Mouse (Mus musculus) forebrain, postnatal 0 days (tissue): ENCODE results near the gene Focad. TPM values are rescaled to one million over a fixed set of nuclear protein-coding genes. Genes with fewer than 3 reads are reported as not detected.

Experiments used
- ATAC-seq: fragments of 200-750 bp; cut with Nextera tagmentation; 2 replicates; pipeline ENCODE4 v1.8.0; 2017; ENCODE audit warnings: mild to moderate bottlenecking, moderate library complexity
- DNase-seq: peaks from one replicate; pipeline ENCODE4 v3.0.0-alpha.2; 2015
- H3K27ac ChIP-seq: fragments of 300-500 bp; sonication (generic); 2 replicates; pipeline ENCODE4 v1.5.1; 2014; ENCODE audit warnings: low read depth, mild to moderate bottlenecking, antibody characterized with exemption, low read length, moderate library complexity, mixed read lengths
- H3K27me3 ChIP-seq: fragments of 300-500 bp; sonication (generic); 2 replicates; pipeline ENCODE4 v1.6.1; 2014; ENCODE audit warnings: mild to moderate bottlenecking, low read length, mixed read lengths; ENCODE audit not compliant: insufficient read depth
- H3K36me3 ChIP-seq: fragments of 300-500 bp; sonication (generic); 2 replicates; pipeline ENCODE4 v1.6.1; 2014; ENCODE audit warnings: mild to moderate bottlenecking, moderate library complexity; ENCODE audit not compliant: insufficient read depth
- H3K4me1 ChIP-seq: fragments of 300-500 bp; sonication (generic); 2 replicates; pipeline ENCODE4 v1.6.1; 2014; ENCODE audit warnings: antibody characterized with exemption; ENCODE audit not compliant: insufficient read depth
- H3K4me2 ChIP-seq: fragments of 300-500 bp; sonication (generic); 2 replicates; pipeline ENCODE4 v1.6.1; 2014; ENCODE audit warnings: low read depth, mild to moderate bottlenecking, moderate library complexity
- H3K4me3 ChIP-seq: fragments of 300-500 bp; sonication (generic); 2 replicates; pipeline ENCODE4 v1.5.1; 2014; ENCODE audit warnings: low read depth, low read length, mixed read lengths
- H3K9ac ChIP-seq: fragments of 300-500 bp; sonication (generic); 2 replicates; pipeline ENCODE4 v1.6.1; 2014; ENCODE audit warnings: mild to moderate bottlenecking
- H3K9me3 ChIP-seq: fragments of 300-500 bp; sonication (generic); 2 replicates; pipeline ENCODE4 v1.6.1; 2016; ENCODE audit warnings: low read length
- CTCF ChIP-seq: sonication (generic); IDR thresholded peaks from 2 replicates; pipeline ENCODE4 v1.5.1; 2016; ENCODE audit warnings: antibody characterized with exemption, control low read depth, low read depth
- WGBS: fragments of 180-500 bp; shearing (Covaris S2); extraction: QIAGEN DNeasy Blood & Tissue Kit; methylation state at CpG from one replicate; pipeline ENCODE4 v1.1.7; 2014; 5-methylcytosine and 5-hydroxymethylcytosine counted together
- polyA plus RNA-seq: library from polyadenylated mRNA; unstranded; fragments of >200 nt; fragmentation: Nextera tagmentation; extraction: Ambion mirVana; gene quantifications from 2 replicates; pipeline ENCODE4 v1.2.1, GENCODE M21; 2015
- total RNA-seq: library from RNA; depleted of rRNA; stranded (reverse); fragments of >200 nt; gene quantifications from 2 replicates; pipeline ENCODE4 v1.2.3, GENCODE M21; 2014

The Focad gene
- total and polyA plus RNA-seq, 2 experiments from 2014 or later, result 8.9 to 37.6 TPM

GRCm38 (mm10) chr4:88231375-88231774 lies 136.9 kb downstream of the Focad start:
- Histone ChIP-seq H3K4me1 (no peaks in the 10 kb centered on the region), H3K4me3 (no peak overlapping the region), H3K36me3 (no peaks in the 10 kb centered on the region), H3K27ac (no peak overlapping the region), H3K9me3 (no peaks in the 10 kb centered on the region), H3K9ac (no peak overlapping the region), H3K4me2 (no peak overlapping the region), H3K27me3 (no peaks in the 10 kb centered on the region)
- no peak for TF ChIP-seq CTCF
- 97% methylated on average over 3 of the region's 3 CpGs for WGBS
- DNase-seq (no peak), ATAC-seq (no peak)

- Histone ChIP-seq H3K9ac (no peak overlapping the region), H3K27ac (no peak overlapping the region), H3K4me1 (no peaks in the 10 kb centered on the region; the same call in 1 of the 2 replicates), H3K36me3 (no peaks in the 10 kb centered on the region), H3K4me2 (no peak overlapping the region), H3K4me3 (no peak overlapping the region), H3K27me3 (no peaks in the 10 kb centered on the region), H3K9me3 (no peaks in the 10 kb centered on the region)
- TF ChIP-seq CTCF, result no peak
- no peak for DNase-seq
- ATAC-seq, result no peak
- WGBS, result 80% methylated on average over 6 of the region's 6 CpGs
Measured at GRCm38 (mm10) chr4:88235941-88236340, 141.5 kb downstream of the Focad start.

- peak; percentile 43 for ATAC-seq
- TF ChIP-seq CTCF, result no peak
- Histone ChIP-seq H3K9me3 (no peaks in the 10 kb centered on the region), H3K27ac (no peak overlapping the region), H3K4me3 (no peak overlapping the region), H3K36me3 (no peaks in the 10 kb centered on the region), H3K4me1 (no peaks in the 10 kb centered on the region; the same call in 1 of the 2 replicates), H3K27me3 (no peaks in the 10 kb centered on the region), H3K9ac (no peak overlapping the region), H3K4me2 (no peak overlapping the region)
- 26% methylated on average over 12 of the region's 12 CpGs for WGBS
- DNase-seq, result peak; percentile 27
Measured at GRCm38 (mm10) chr4:88236926-88237756, 142.7 kb downstream of the Focad start.

- H3K4me1 ChIP-seq, result no peaks in the 10 kb centered on the region; the same call in 1 of the 2 replicates
- no peak overlapping the region for H3K27ac ChIP-seq
- DNase-seq, result no peak
- H3K9me3 ChIP-seq, result no peaks in the 10 kb centered on the region
- peak; percentile 63; the same call in 1 of the 2 replicates for ATAC-seq
- H3K9ac ChIP-seq, result no peak overlapping the region
- no peak overlapping the region for H3K4me3 ChIP-seq
- H3K4me2 ChIP-seq, result no peak overlapping the region
- no peaks in the 10 kb centered on the region for H3K36me3 ChIP-seq
- 11% methylated on average over 7 of the region's 7 CpGs for WGBS
- TF ChIP-seq CTCF, result no peak
- H3K27me3 ChIP-seq, result no peaks in the 10 kb centered on the region
Measured at GRCm38 (mm10) chr4:88238351-88238750, 143.9 kb downstream of the Focad start.

GRCm38 (mm10) chr4:88243834-88244233 lies 149.4 kb downstream of the Focad start:
- TF ChIP-seq CTCF, result peak; percentile 42
- no peaks in the 10 kb centered on the region for H3K36me3 ChIP-seq
- no peak overlapping the region for H3K4me3 ChIP-seq
- no peaks in the 10 kb centered on the region for H3K9me3 ChIP-seq
- WGBS, result 71% methylated on average over 2 of the region's 2 CpGs
- ATAC-seq, result no peak
- no peak overlapping the region for H3K27ac ChIP-seq
- no peak overlapping the region for H3K9ac ChIP-seq
- H3K27me3 ChIP-seq, result no peaks in the 10 kb centered on the region
- DNase-seq, result peak; percentile 26
- H3K4me1 ChIP-seq, result no peaks in the 10 kb centered on the region
- H3K4me2 ChIP-seq, result no peak overlapping the region

- H3K4me2 ChIP-seq, result no peak overlapping the region
- no peak overlapping the region for H3K9ac ChIP-seq
- no peak overlapping the region for H3K4me3 ChIP-seq
- DNase-seq (no peak), ATAC-seq (no peak)
- H3K27me3 ChIP-seq, result no peaks in the 10 kb centered on the region
- no peak for TF ChIP-seq CTCF
- no peak overlapping the region for H3K27ac ChIP-seq
- no peaks in the 10 kb centered on the region for H3K9me3 ChIP-seq
- WGBS, result 35% methylated on average over 4 of the region's 4 CpGs
- H3K36me3 ChIP-seq, result no peaks in the 10 kb centered on the region
- H3K4me1 ChIP-seq, result no peaks in the 10 kb centered on the region
Measured at GRCm38 (mm10) chr4:88245494-88245893, 151.1 kb downstream of the Focad start.

- ATAC-seq (no peak), DNase-seq (no peak)
- H3K4me1 ChIP-seq, result no peaks in the 10 kb centered on the region
- H3K27ac ChIP-seq, result no peak overlapping the region
- no peak for TF ChIP-seq CTCF
- H3K4me3 ChIP-seq, result no peak overlapping the region
- no peaks in the 10 kb centered on the region for H3K36me3 ChIP-seq
- no peak overlapping the region for H3K9ac ChIP-seq
- H3K4me2 ChIP-seq, result no peak overlapping the region
- H3K27me3 ChIP-seq, result no peaks in the 10 kb centered on the region
- H3K9me3 ChIP-seq, result no peaks in the 10 kb centered on the region
- 93% methylated on average over 5 of the region's 5 CpGs for WGBS
Measured at GRCm38 (mm10) chr4:88261349-88261748, 166.9 kb downstream of the Focad start.
